Mouse (Mus musculus) kidney, embryonic 16.5 days (tissue): ENCODE data around the gene Pax3. TPM values are rescaled to one million over a fixed set of nuclear protein-coding genes. Genes with fewer than 3 reads are reported as not detected.

ENCODE experiments used
- polyA plus RNA-seq: library from polyadenylated mRNA; unstranded; fragments of >200 nt; fragmentation: Nextera tagmentation; extraction: Ambion mirVana; gene quantifications from 2 replicates; pipeline ENCODE4 v1.2.1, GENCODE M21; 2015

Gene Pax3
- polyA plus RNA-seq, 1 experiment from 2014 or later: 0.05 TPM

Other genes starting within 250 kb of the Pax3 start
- 22.1 and 27.5 TPM in 2 replicates for gene Sgpp2, start 113.2 kb upstream of the Pax3 start, polyA plus RNA-seq